Mouse (Mus musculus): ENCODE data around the gene Isx.
A peak's percentile ranks its signal among the peaks of the same experiment; 100 is the strongest.

The Isx gene

GRCm38 (mm10) chr8:74872940-74873339 is at the start of gene Isx:
TSS of gene Isx (plus strand) at chr8:74873173.
- no peak for DNase-seq

DNA sequence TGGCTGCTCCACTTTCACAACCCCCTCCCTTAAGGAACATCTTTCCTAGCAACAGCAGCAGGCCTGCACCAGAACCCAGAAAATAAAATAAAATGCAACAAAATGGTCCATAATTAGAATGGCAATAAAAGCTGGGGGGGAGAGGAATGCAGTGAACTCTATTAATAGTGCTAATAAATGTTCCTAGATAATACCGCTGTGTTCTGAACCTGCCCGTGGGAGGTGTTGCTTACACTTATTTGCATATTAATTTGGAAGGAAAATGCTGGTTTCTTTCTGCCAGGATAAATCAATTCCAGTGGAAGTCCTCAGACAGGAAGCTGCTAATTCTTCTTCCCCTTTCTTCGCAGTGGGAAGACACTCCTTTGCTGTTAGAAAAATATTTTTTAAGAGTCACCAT is 45.3 kb upstream of the Isx start:
- DNase-seq, result no peak

DNA sequence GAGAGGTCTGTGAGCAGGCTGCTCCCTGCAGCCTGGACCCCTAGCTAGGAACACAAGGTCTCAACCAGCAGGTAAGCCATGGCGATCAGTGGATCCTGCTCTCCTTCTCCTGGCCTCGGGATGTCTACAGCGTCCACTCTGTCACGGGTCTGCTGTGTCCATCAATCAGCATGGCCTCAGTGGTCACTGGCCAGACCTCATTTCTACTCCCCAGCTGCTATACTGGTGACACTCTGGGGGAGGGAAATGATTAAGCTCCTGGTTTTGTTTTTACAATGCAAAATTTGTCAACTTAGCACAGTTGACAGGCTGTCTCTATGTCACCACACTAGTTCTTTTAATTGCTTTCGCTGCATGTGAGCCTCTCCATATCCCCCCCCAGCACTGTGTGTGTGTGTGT is 41.7 kb upstream of the Isx start:
- DNase-seq, result no peak

DNA sequence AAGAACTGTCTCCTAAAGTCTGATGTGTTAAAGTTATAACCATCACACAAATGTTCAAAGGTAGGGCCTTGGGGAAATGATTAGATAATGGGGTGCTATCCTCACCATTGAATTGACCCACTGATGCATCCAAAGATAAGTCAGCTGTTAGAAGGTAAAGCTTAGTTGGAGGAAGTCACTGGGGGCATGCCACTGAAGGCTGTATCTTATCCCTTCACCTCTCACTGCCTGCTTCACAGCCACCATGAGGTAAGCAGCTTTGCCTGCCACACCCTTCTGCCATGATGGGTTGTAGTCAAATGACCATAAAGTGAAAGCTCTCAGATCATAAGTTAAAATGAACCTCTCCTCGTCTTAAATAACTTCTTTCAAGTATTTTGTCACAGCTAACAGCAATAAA is 38.7 kb upstream of the Isx start:
- no peak for DNase-seq

- DNase-seq, result no peak
Measured at GRCm38 (mm10) chr8:74847376-74848048, 25.5 kb upstream of the Isx start.

DNA sequence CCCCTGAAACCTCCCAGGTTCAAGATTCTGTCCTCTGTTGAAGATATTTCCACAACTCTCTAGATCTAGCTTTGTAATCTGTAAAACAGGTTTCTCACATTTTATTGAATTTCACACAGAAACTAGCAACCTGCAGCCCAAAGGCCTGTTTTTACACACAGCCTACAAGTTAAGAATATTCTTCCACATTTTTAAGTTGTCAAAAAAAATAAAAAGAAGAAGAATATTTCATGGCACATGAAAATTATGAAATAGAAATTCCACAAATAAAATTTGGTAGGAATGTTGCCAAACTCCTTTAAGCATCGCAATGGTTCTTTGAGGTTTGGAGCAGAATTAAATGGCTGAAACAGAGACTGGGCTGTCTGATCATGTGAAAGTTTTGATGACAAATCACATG is 24.3 kb upstream of the Isx start:
- no peak for DNase-seq

DNA sequence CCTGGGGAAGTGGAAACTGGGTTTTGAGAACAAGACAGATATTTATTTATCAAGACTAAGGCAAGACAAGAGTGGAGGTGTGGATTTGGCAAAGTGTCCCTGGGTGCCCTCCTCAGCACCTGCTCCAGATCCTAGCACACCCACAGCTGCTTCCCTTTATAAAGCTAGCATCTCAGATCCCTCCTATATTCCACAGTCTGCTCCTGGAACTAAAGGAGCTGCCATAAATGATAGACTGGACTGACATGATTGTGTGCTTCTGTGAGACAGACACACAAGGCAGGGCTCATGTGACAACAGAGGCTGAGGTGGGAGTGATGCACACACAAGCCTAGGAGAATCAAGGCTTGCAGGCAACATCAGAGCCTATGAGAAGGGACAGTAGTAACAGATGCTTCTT is 22.0 kb upstream of the Isx start:
- DNase-seq, result no peak

- no peak for DNase-seq
Measured at GRCm38 (mm10) chr8:74851837-74852236, 21.1 kb upstream of the Isx start.

DNA sequence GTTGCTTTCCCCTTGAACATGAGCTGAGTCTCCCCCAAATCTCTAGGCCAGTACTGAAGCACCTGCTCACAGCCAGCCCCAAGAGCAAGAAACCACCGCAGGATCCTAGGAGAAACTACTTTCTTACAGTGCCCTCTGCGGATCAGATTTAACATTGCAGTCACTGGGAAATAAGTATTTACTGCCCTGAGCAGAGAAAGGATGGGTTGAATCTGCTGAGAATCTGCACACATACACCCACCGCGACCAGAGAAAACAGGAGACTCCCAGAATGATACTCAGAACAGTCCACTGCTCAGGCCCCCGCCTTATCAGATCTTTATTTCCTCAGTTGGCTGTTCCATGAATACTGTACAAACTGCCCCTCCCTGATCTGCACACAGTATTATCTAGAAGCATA is 19.5 kb upstream of the Isx start:
- DNase-seq, result peak; percentile 20

- no peak for DNase-seq
Measured at GRCm38 (mm10) chr8:74854786-74855185, 18.2 kb upstream of the Isx start.

GRCm38 (mm10) chr8:74855341-74855740 is 17.6 kb upstream of the Isx start:
- DNase-seq, result no peak

- no peak for DNase-seq
Measured at GRCm38 (mm10) chr8:74859241-74859640, 13.7 kb upstream of the Isx start.

DNA sequence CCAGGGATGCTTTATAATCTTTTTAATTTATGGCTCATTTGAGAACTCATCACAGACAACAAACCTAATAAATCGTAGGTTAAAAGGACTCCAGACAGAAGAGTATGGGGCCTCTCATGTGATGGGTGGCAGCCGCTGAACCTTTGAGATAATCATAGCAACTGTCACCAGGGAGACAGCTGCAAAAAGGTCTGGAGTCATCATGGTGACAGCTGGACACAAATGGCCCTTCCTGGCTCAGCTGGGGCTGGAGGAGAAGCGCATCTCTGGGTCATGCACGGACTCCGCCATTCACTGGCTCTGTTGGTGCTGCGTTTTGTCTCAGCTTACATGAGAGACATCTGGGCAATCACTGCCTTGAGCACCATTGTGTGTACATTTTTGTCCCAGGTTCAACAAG is 12.5 kb upstream of the Isx start:
- DNase-seq, result no peak

GRCm38 (mm10) chr8:74862598-74862997 is 10.4 kb upstream of the Isx start:
- no peak for DNase-seq

GRCm38 (mm10) chr8:74870346-74870949 is 2.5 kb upstream of the Isx start:
- DNase-seq, result no peak

DNA sequence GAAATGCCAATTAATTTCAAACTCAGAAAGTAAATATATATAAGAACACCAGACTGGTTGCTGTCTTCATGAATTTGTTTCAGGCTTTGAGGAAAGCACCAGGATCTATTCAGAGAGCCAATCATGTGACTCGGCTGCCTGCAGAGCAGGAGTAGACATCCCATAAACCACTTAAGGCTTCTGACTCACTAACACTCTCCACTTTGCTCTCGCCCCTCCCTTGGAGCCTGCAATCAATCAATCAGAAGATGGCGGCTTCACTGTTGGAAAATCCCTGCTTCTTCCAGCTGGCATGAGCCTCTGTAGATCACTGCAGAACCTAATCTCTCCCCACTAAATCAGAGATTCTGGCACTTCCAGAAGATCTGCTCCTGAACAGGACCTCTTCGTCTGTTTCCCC is 1.3 kb upstream of the Isx start:
- no peak for DNase-seq

- DNase-seq, result no peak
Measured at GRCm38 (mm10) chr8:74872151-74872823, 686 bp upstream of the Isx start.

DNA sequence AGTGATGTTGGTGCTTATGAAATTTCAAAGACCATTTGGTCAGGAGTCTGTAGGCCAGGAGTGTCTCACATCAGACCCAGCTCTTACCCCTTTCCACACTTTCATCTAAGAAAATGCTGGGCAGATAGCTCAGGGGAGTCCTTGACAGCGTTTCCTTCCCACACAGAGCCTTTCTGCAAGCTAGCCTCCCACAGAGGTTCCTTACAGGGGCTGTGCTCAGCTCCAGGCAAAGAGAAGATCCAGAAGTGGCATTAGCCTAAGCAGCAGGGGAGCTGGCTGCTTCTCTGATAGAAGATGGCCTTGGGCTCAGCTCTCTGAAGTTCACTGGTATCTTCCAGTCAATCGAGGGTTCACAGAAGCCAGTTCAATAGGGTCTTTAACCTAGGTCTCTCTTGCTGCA is 1.6 kb downstream of the Isx start:
- no peak for DNase-seq

DNA sequence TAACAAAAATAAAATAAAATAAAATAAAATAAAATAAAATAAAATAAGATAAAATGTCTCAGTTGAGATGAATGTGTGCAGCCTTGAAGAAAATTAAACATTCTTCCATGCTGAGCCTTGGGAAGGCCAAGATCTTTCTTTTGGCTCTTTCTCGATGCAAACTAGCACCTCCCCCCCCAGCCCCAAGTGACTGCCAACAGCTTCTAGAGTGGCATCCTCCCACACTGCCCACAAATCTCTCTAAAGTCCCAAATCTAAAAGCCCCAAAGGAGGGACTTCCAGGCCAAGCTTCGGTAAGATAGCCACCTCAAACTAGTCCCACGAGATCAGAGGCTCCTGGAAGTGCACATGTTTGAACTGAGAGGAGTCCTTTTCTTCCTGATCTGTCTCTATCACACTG is 5.7 kb downstream of the Isx start:
- DNase-seq, result no peak

GRCm38 (mm10) chr8:74888763-74889162 is 15.8 kb downstream of the Isx start:
- DNase-seq, result peak; percentile 76

DNA sequence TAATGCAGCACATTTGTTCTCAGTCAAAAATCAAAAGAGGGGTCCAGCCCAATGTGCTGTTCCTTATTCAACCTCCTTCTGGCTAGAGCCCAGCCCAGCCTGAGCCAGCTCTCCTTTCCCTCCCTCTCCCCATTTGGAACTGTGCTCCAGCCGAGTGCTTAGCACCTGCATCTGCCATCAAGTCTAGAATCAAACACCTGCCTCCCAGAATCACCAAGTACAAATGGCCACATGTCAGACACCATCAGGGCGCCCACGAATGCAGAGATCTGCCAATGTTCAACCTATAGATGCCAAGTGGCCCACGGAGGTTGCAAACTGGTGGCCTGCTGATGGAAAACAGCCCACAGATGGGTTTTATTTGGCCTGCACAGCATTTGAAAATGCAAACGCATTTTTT is 18.1 kb downstream of the Isx start:
- DNase-seq, result peak; percentile 38

DNA sequence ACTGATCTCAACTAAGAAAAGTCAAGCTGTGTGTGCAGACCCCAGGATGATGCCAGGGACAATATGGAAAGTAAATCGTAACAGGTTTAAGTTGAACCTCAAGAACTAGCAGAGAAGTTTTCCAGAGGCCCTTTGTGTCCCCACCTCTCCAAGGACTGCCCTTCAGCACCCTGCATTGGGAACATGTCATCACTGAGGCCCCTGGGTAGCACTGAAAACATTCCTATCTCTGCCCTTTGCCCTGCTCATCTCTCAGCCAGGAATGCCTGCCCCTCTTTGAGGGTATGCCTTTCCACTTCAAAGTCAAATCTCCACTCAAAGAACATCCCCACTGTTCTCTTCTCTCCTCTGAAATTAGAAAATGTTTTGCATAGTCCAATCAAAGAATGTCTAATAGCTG is 23.3 kb downstream of the Isx start:
- no peak for DNase-seq

DNA sequence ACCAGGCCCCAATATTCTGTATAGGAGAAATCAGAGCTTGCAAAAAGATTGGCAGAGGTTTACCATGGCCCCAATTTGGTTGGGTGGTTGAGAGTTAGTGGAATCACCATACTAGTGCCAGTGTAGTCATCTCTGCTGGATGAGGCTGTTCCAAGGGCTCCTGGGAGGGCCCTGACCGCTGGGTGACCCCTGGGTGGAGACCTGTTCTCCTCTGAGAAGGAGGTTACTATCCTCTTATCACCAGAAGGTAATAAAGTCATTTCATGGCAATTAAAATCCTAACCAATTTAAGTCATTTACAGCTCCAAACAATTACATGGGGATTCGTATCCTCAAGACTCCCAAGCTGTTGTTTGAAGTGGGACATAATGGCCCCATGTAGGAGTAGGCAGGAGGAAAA is 24.3 kb downstream of the Isx start:
- no peak for DNase-seq

- no peak for DNase-seq
Measured at GRCm38 (mm10) chr8:74899796-74900195, 26.8 kb downstream of the Isx start.

- no peak for DNase-seq
Measured at GRCm38 (mm10) chr8:74901765-74902164, 28.8 kb downstream of the Isx start.
